Mouse (Mus musculus): ENCODE measurements around the gene Dcst1.

The Dcst1 gene

GRCm38 (mm10) chr3:89330948-89331347 lies 34.1 kb downstream of the Dcst1 start:
- no peak for DNase-seq

GRCm38 (mm10) chr3:89330346-89330745 lies 34.7 kb downstream of the Dcst1 start:
- no peak for DNase-seq

GRCm38 (mm10) chr3:89328623-89329022 lies 36.4 kb downstream of the Dcst1 start:
- no peak for DNase-seq

- no peak for DNase-seq
These were observed 37.6 kb downstream of the Dcst1 start for GRCm38 (mm10) chr3:89327371-89327870.

- DNase-seq: no peak
These were observed 39.2 kb downstream of the Dcst1 start for GRCm38 (mm10) chr3:89325882-89326281.

- no peak for DNase-seq
These were observed 42.4 kb downstream of the Dcst1 start, which contains the start of gene Efna3 for GRCm38 (mm10) chr3:89322514-89323165. TSS of gene Efna3 (minus strand) at chr3:89322965.

- DNase-seq: no peak
These were observed 42.9 kb downstream of the Dcst1 start for GRCm38 (mm10) chr3:89322131-89322500.

- no peak for DNase-seq
These were observed 43.6 kb downstream of the Dcst1 start for GRCm38 (mm10) chr3:89321183-89322130.

GRCm38 (mm10) chr3:89320581-89321182 lies 44.4 kb downstream of the Dcst1 start:
- DNase-seq: no peak

GRCm38 (mm10) chr3:89319591-89320350 lies 45.3 kb downstream of the Dcst1 start:
- DNase-seq: no peak

GRCm38 (mm10) chr3:89318971-89319590 lies 46.0 kb downstream of the Dcst1 start:
- DNase-seq: no peak

- no peak for DNase-seq
These were observed 46.7 kb downstream of the Dcst1 start for GRCm38 (mm10) chr3:89318316-89318715.

GRCm38 (mm10) chr3:89317246-89317645 lies 47.8 kb downstream of the Dcst1 start:
- DNase-seq: no peak

- peak; percentile 82 for DNase-seq
These were observed 48.2 kb downstream of the Dcst1 start for GRCm38 (mm10) chr3:89316833-89317232.

- DNase-seq: peak; percentile 30
These were observed 48.9 kb downstream of the Dcst1 start for GRCm38 (mm10) chr3:89315930-89316831.

- DNase-seq: peak; percentile 70
These were observed 49.7 kb downstream of the Dcst1 start for GRCm38 (mm10) chr3:89315195-89315929.

- DNase-seq: no peak
These were observed 50.3 kb downstream of the Dcst1 start for GRCm38 (mm10) chr3:89314791-89315190.

- DNase-seq: no peak
These were observed 50.7 kb downstream of the Dcst1 start for GRCm38 (mm10) chr3:89314340-89314739.

GRCm38 (mm10) chr3:89308089-89308488 lies 57.0 kb downstream of the Dcst1 start:
- peak; percentile 65 for DNase-seq
